Mouse (Mus musculus) kidney, embryonic 14.5 days (tissue): ENCODE results near the gene Cnbp. TPM values are rescaled to one million over a fixed set of nuclear protein-coding genes. Genes with fewer than 3 reads are reported as not detected.

Experiments
- ATAC-seq: fragments of 200-750 bp; cut with Nextera tagmentation; 2 replicates; pipeline ENCODE4 v1.8.0; 2017; ENCODE audit warnings: moderate number of reproducible peaks, mild to moderate bottlenecking, moderate TSS enrichment, moderate library complexity; ENCODE audit not compliant: low FRiP score, low TSS enrichment
- H3K27ac ChIP-seq: fragments of 300-500 bp; sonication (generic); 2 replicates; pipeline ENCODE4 v1.5.1; 2014; ENCODE audit warnings: low read depth, mild to moderate bottlenecking, low read length, moderate library complexity, mixed read lengths
- H3K27me3 ChIP-seq: fragments of 300-500 bp; sonication (generic); 2 replicates; pipeline ENCODE4 v1.6.1; 2014; ENCODE audit warnings: mild to moderate bottlenecking, low read length; ENCODE audit not compliant: control insufficient read depth, insufficient read depth
- H3K36me3 ChIP-seq: fragments of 300-500 bp; sonication (generic); 2 replicates; pipeline ENCODE4 v1.6.1; 2014; ENCODE audit warnings: low read length, mixed read lengths; ENCODE audit not compliant: control insufficient read depth, insufficient read depth
- H3K4me1 ChIP-seq: fragments of 300-500 bp; sonication (generic); 2 replicates; pipeline ENCODE4 v1.6.1; 2014; ENCODE audit warnings: low read length, mixed read lengths; ENCODE audit not compliant: control insufficient read depth, insufficient read depth
- H3K4me2 ChIP-seq: fragments of 300-500 bp; sonication (generic); replicated peaks from 2 replicates; pipeline ENCODE4 v1.6.1; 2014; ENCODE audit warnings: low read depth, mild to moderate bottlenecking, low read length
- H3K4me3 ChIP-seq: fragments of 300-500 bp; sonication (generic); 2 replicates; pipeline ENCODE4 v1.5.1; 2014; ENCODE audit warnings: mild to moderate bottlenecking, low read length
- H3K9ac ChIP-seq: fragments of 300-500 bp; sonication (generic); 2 replicates; pipeline ENCODE4 v1.6.1; 2014; ENCODE audit warnings: low read depth, mild to moderate bottlenecking, low read length, moderate library complexity
- H3K9me3 ChIP-seq: fragments of 300-500 bp; sonication (generic); 2 replicates; pipeline ENCODE4 v1.6.1; 2016; ENCODE audit warnings: low read length; ENCODE audit not compliant: control insufficient read depth
- WGBS: fragments of 180-500 bp; shearing (Covaris S2); extraction: QIAGEN DNeasy Blood & Tissue Kit; methylation state at CpG from one replicate; pipeline ENCODE4 v1.1.7; 2014; 5-methylcytosine and 5-hydroxymethylcytosine counted together
- polyA plus RNA-seq: library from polyadenylated mRNA; unstranded; fragments of >200 nt; fragmentation: Nextera tagmentation; extraction: Ambion mirVana; gene quantifications from 2 replicates; pipeline ENCODE4 v1.2.1, GENCODE M21; 2014

Cnbp gene
- polyA plus RNA-seq, result 1,222 and 1,346 TPM in 2 replicates

- Histone ChIP-seq H3K27ac (peak within 1 kb of the TSS; percentile 94), H3K9ac (peak within 1 kb of the TSS; percentile 99), H3K9me3 (no peaks in the 10 kb centered on the region), H3K36me3 (peaks cover 25% of the 10 kb centered on the region), H3K27me3 (no peaks in the 10 kb centered on the region), H3K4me2 (peak within 1 kb of the TSS; percentile 77), H3K4me1 (peaks cover 12% of the 10 kb centered on the region), H3K4me3 (peak within 1 kb of the TSS; percentile 100)
- under 1% methylated on average over 54 of the region's 55 CpGs for WGBS
- ATAC-seq, result peak; percentile 99
Observed at GRCm38 (mm10) chr6:87850900-87851614, at the start of gene Cnbp. Cnbp (minus strand) TSS chr6:87851106.

- Histone ChIP-seq H3K4me3 (no peak overlapping the region), H3K4me2 (no peak overlapping the region), H3K9ac (no peak overlapping the region), H3K27me3 (no peaks in the 10 kb centered on the region), H3K27ac (no peak overlapping the region), H3K36me3 (peaks cover 92% of the 10 kb centered on the region), H3K9me3 (no peaks in the 10 kb centered on the region), H3K4me1 (no peaks in the 10 kb centered on the region)
- ATAC-seq, result no peak
- WGBS, result 95% methylated on average over 10 of the region's 10 CpGs
Observed at GRCm38 (mm10) chr6:87898028-87898427, 47.1 kb upstream of the Cnbp start.

- 89% methylated on average over 7 of the region's 7 CpGs for WGBS
- Histone ChIP-seq H3K9ac (no peak overlapping the region), H3K27ac (no peak overlapping the region), H3K4me2 (no peak overlapping the region), H3K27me3 (no peaks in the 10 kb centered on the region), H3K4me1 (peaks cover under 1% of the 10 kb centered on the region; the same call in 1 of the 2 replicates), H3K4me3 (no peak overlapping the region), H3K36me3 (peaks cover 96% of the 10 kb centered on the region), H3K9me3 (no peaks in the 10 kb centered on the region)
- no peak for ATAC-seq
Observed at GRCm38 (mm10) chr6:87893931-87894330, 43.0 kb upstream of the Cnbp start.

- H3K4me2 ChIP-seq, result peak within 1 kb of the TSS; percentile 75
- peak; percentile 97 for ATAC-seq
- peak within 1 kb of the TSS; percentile 87 for H3K9ac ChIP-seq
- peak within 1 kb of the TSS; percentile 67; the same call in 1 of the 2 replicates for H3K27ac ChIP-seq
- no peaks in the 10 kb centered on the region for H3K27me3 ChIP-seq
- no peaks in the 10 kb centered on the region for H3K9me3 ChIP-seq
- under 1% methylated on average over 31 of the region's 31 CpGs for WGBS
- peaks cover 39% of the 10 kb centered on the region for H3K36me3 ChIP-seq
- H3K4me3 ChIP-seq, result peak within 1 kb of the TSS; percentile 77
- H3K4me1 ChIP-seq, result peaks cover 7% of the 10 kb centered on the region; the same call in 1 of the 2 replicates
Observed at GRCm38 (mm10) chr6:87887594-87888233, 36.8 kb upstream of the Cnbp start, which contains the start of gene Copg1. Copg1 (plus strand) TSS chr6:87887814.

GRCm38 (mm10) chr6:87886721-87887120 lies 35.8 kb upstream of the Cnbp start:
- Histone ChIP-seq H3K4me1 (peaks cover 7% of the 10 kb centered on the region; the same call in 1 of the 2 replicates), H3K4me2 (no peak overlapping the region), H3K9me3 (no peaks in the 10 kb centered on the region), H3K27ac (no peak overlapping the region), H3K9ac (no peak overlapping the region), H3K27me3 (no peaks in the 10 kb centered on the region), H3K4me3 (no peak overlapping the region), H3K36me3 (peaks cover 29% of the 10 kb centered on the region)
- no peak for ATAC-seq
- WGBS, result 88% methylated on average over 1 of the region's 1 CpGs

- Histone ChIP-seq H3K9me3 (no peaks in the 10 kb centered on the region), H3K27me3 (no peaks in the 10 kb centered on the region), H3K4me2 (no peak overlapping the region), H3K4me1 (no peaks in the 10 kb centered on the region), H3K27ac (no peak overlapping the region), H3K36me3 (no peaks in the 10 kb centered on the region), H3K9ac (no peak overlapping the region), H3K4me3 (no peak overlapping the region)
- WGBS, result 72% methylated on average over 4 of the region's 4 CpGs
- ATAC-seq, result no peak
Observed at GRCm38 (mm10) chr6:87882816-87883215, 31.9 kb upstream of the Cnbp start.

- Histone ChIP-seq H3K36me3 (no peaks in the 10 kb centered on the region), H3K9ac (no peak overlapping the region), H3K4me2 (no peak overlapping the region), H3K4me3 (no peak overlapping the region), H3K9me3 (no peaks in the 10 kb centered on the region), H3K27ac (no peak overlapping the region), H3K27me3 (no peaks in the 10 kb centered on the region), H3K4me1 (no peaks in the 10 kb centered on the region)
- ATAC-seq, result no peak
- WGBS, result 80% methylated on average over 3 of the region's 3 CpGs
Observed at GRCm38 (mm10) chr6:87882221-87882620, 31.3 kb upstream of the Cnbp start.

- H3K9me3 ChIP-seq, result no peaks in the 10 kb centered on the region
- no peaks in the 10 kb centered on the region for H3K36me3 ChIP-seq
- H3K27me3 ChIP-seq, result no peaks in the 10 kb centered on the region
- WGBS, result 83% methylated on average over 3 of the region's 3 CpGs
- H3K27ac ChIP-seq, result no peak overlapping the region
- no peak for ATAC-seq
- H3K4me3 ChIP-seq, result no peak overlapping the region
- no peaks in the 10 kb centered on the region for H3K4me1 ChIP-seq
- no peak overlapping the region for H3K4me2 ChIP-seq
- no peak overlapping the region for H3K9ac ChIP-seq
Observed at GRCm38 (mm10) chr6:87879628-87880027, 28.7 kb upstream of the Cnbp start.

GRCm38 (mm10) chr6:87879010-87879409 lies 28.1 kb upstream of the Cnbp start:
- Histone ChIP-seq H3K27me3 (no peaks in the 10 kb centered on the region), H3K4me2 (no peak overlapping the region), H3K4me1 (no peaks in the 10 kb centered on the region), H3K9me3 (no peaks in the 10 kb centered on the region), H3K27ac (no peak overlapping the region), H3K9ac (no peak overlapping the region), H3K36me3 (no peaks in the 10 kb centered on the region), H3K4me3 (no peak overlapping the region)
- no peak for ATAC-seq
- WGBS, result 26% methylated on average over 4 of the region's 4 CpGs
